Mouse (Mus musculus) myocyte (in vitro differentiated cells): ENCODE results near the gene Akr1b8. TPM values are rescaled to one million over a fixed set of nuclear protein-coding genes. Genes with fewer than 3 reads are reported as not detected.

Source experiments
- H3K27me3 ChIP-seq: one replicate; pipeline ENCODE4 v1.6.1; 2011; ENCODE audit not compliant: control insufficient read depth, insufficient read depth, insufficient read length
- H3K36me3 ChIP-seq: one replicate; pipeline ENCODE4 v1.6.1; 2011; ENCODE audit not compliant: control insufficient read depth, insufficient read depth
- H3K4me2 ChIP-seq: one replicate; pipeline ENCODE4 v1.6.1; 2011; ENCODE audit warnings: low read depth, control low read depth
- H3K4me3 ChIP-seq: one replicate; pipeline ENCODE4 v1.5.1; 2011; ENCODE audit warnings: mild to moderate bottlenecking, control low read depth, moderate library complexity
- H3K79me2 ChIP-seq: one replicate; pipeline ENCODE4 v1.6.1; 2011; ENCODE audit not compliant: control insufficient read depth, insufficient read depth
- H3ac ChIP-seq: one replicate; pipeline ENCODE4 v1.6.1; 2011; ENCODE audit not compliant: control insufficient read depth, insufficient read length
- CEBPB ChIP-seq: IDR thresholded peaks from 2 replicates; pipeline ENCODE4 v1.6.1; 2011; ENCODE audit warnings: mild to moderate bottlenecking, moderate library complexity; ENCODE audit not compliant: poor library complexity, insufficient read depth, severe bottlenecking
- E2F4 ChIP-seq: IDR thresholded peaks from one replicate; pipeline ENCODE4 v1.6.1; 2011; ENCODE audit warnings: mild to moderate bottlenecking, control low read depth, moderate library complexity; ENCODE audit not compliant: insufficient read depth
- MAX ChIP-seq: IDR thresholded peaks from one replicate; pipeline ENCODE4 v1.6.1; 2011; ENCODE audit warnings: low read depth, mild to moderate bottlenecking, control low read depth
- MYOD1 ChIP-seq, 3 experiments: IDR thresholded peaks; one replicate each; pipeline ENCODE4 v1.6.1; 2011; ENCODE audit warnings: control low read depth in 2 of 3, low read depth in 2 of 3, mild to moderate bottlenecking in 2 of 3, moderate library complexity in 1 of 3; ENCODE audit not compliant: insufficient read length in 2 of 3, control insufficient read depth in 1 of 3
- MYOG ChIP-seq, 3 experiments: IDR thresholded peaks; one replicate each; pipeline ENCODE4 v1.6.1; 2011; ENCODE audit warnings: control low read depth in 2 of 3, low read depth in 2 of 3, mild to moderate bottlenecking in 2 of 3; ENCODE audit not compliant: insufficient read length in 2 of 3, control insufficient read depth in 1 of 3, insufficient read depth in 1 of 3
- POLR2A ChIP-seq: IDR thresholded peaks from one replicate; pipeline ENCODE4 v1.6.1; 2011; ENCODE audit warnings: low read depth, mild to moderate bottlenecking, control low read depth, moderate library complexity; ENCODE audit not compliant: insufficient read length
- POLR2AphosphoS2 ChIP-seq: IDR thresholded peaks from one replicate; pipeline ENCODE4 v1.6.1; 2011; ENCODE audit warnings: low read depth, control low read depth; ENCODE audit not compliant: insufficient read length
- REST ChIP-seq: IDR thresholded peaks from one replicate; pipeline ENCODE4 v1.6.1; 2011; ENCODE audit warnings: mild to moderate bottlenecking, control low read depth, moderate library complexity; ENCODE audit not compliant: insufficient read depth, insufficient read length
- SRF ChIP-seq: IDR thresholded peaks from one replicate; pipeline ENCODE4 v1.6.1; 2011; ENCODE audit warnings: low read depth; ENCODE audit not compliant: control insufficient read depth, insufficient read length
- TCF12 ChIP-seq: IDR thresholded peaks from one replicate; pipeline ENCODE4 v1.6.1; 2011; ENCODE audit warnings: mild to moderate bottlenecking, control low read depth; ENCODE audit not compliant: poor library complexity, insufficient read depth, severe bottlenecking
- TCF3 ChIP-seq: IDR thresholded peaks from one replicate; pipeline ENCODE4 v1.6.1; 2011; ENCODE audit warnings: low read depth, control low read depth; ENCODE audit not compliant: insufficient read length
- USF1 ChIP-seq: IDR thresholded peaks from one replicate; pipeline ENCODE4 v1.6.1; 2011; ENCODE audit warnings: low read depth, mild to moderate bottlenecking, control low read depth, moderate library complexity
- polyA plus RNA-seq: library from polyadenylated mRNA; unstranded; fragments of >200 nt; fragmentation: generic; extraction: Trizol; gene quantifications from one replicate; pipeline ENCODE4 v1.2.1, GENCODE M21; 2012; ENCODE audit warnings: missing spikeins

The Akr1b8 gene
- polyA plus RNA-seq, 1 experiment = 167 TPM

GRCm38 (mm10) chr6:34313386-34313785 lies 40.5 kb upstream of the Akr1b8 start:
- TF ChIP-seq TCF12 = no peak
- TF ChIP-seq POLR2AphosphoS2 = no peak
- TF ChIP-seq MYOG (IDR thresholded peaks at IDR 0.05; ENCODE audit: control insufficient read depth in 1 of 3, insufficient read depth in 1 of 3, insufficient read length in 2 of 3, low read depth in 2 of 3) = no peak
- peak in 2 of 3 experiments; percentile 1 to 47 for TF ChIP-seq MYOD1 (IDR thresholded peaks at IDR 0.05; ENCODE audit: control insufficient read depth in 1 of 3, insufficient read length in 2 of 3, low read depth in 2 of 3)
- Histone ChIP-seq H3K79me2 (peaks cover 40% of the 10 kb centered on the region), H3K36me3 (peaks cover 19% of the 10 kb centered on the region), H3K4me2 (peak overlapping the region; percentile 96), H3K4me3 (peak overlapping the region; percentile 63), H3ac (no peak overlapping the region), H3K27me3 (no peaks in the 10 kb centered on the region)

GRCm38 (mm10) chr6:34313921-34314320 lies 40.0 kb upstream of the Akr1b8 start:
- H3K4me3 ChIP-seq = peak overlapping the region; percentile 63
- H3K36me3 ChIP-seq = peaks cover 18% of the 10 kb centered on the region
- H3K79me2 ChIP-seq = peaks cover 40% of the 10 kb centered on the region
- H3K27me3 ChIP-seq = no peaks in the 10 kb centered on the region
- TF ChIP-seq MYOG (IDR thresholded peaks at IDR 0.05; ENCODE audit: control insufficient read depth in 1 of 3, insufficient read depth in 1 of 3, insufficient read length in 2 of 3, low read depth in 2 of 3) (peak in 1 of 3 experiments; percentile 77), POLR2AphosphoS2 (no peak), TCF12 (peak; percentile 63), TCF3 (peak; percentile 73), MYOD1 (IDR thresholded peaks at IDR 0.05; ENCODE audit: control insufficient read depth in 1 of 3, insufficient read length in 2 of 3, low read depth in 2 of 3) (peak; percentile 94 to 100 (median 99))
- no peak overlapping the region for H3ac ChIP-seq
- H3K4me2 ChIP-seq = peak overlapping the region; percentile 96

DNA sequence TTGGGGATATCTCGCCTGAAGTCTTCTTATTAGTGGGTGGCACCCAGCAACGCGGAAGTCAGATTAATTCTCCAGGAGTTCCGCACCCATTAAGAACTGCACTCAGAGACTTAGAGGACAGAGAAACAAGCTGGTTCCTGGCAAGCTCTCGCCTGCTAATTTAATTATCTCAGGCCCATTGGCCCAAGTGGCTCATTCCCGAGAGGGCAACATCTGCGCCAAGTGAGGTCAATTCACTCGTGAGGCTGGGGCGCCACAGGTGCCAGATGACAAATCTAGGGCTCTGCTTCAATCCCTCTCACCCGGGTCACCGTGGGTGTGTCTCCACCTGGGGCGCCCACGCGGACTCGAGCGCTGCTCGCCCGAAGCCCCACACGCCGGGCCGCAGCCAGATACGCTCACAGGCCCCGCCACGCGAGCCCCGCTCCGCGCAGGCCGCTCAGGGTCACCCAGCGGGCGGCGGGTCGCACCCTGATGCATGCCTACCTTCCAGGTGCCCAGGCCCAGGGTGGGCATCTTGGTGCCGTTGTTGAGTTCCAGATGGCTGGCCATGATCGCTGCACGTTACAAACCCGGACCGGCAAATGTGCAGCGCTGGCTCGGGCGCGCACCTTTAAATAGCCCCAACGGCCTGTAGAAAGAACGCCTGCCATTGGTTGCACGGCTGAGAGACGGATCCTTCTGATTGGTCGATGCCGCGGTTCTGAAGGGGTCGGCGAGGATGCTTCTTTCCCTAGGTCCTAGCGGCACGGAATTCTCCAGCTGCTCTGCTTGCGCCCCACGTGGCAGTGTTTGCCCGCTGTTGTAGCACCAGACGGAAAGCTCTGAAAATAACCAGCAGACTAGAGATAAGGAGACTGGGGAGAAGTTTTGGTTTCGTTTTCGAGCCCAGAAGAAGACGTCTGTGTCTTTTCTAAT lies 36.8 kb upstream of the Akr1b8 start, which contains the start of gene Akr1b3:
Gene Akr1b3 (minus strand): TSS at position 625 of the 918 bp plus-strand sequence.
- peaks cover 40% of the 10 kb centered on the region for H3K79me2 ChIP-seq
- H3K4me3 ChIP-seq = peak within 1 kb of the TSS; percentile 63
- H3ac ChIP-seq = peak within 1 kb of the TSS; percentile 4
- H3K36me3 ChIP-seq = no peaks in the 10 kb centered on the region
- H3K27me3 ChIP-seq = no peaks in the 10 kb centered on the region
- peak within 1 kb of the TSS; percentile 96 for H3K4me2 ChIP-seq
- TF ChIP-seq USF1 (peak; percentile 82), TCF12 (no peak), SRF (peak; percentile 18), MYOG (IDR thresholded peaks at IDR 0.05; ENCODE audit: control insufficient read depth in 1 of 3, insufficient read depth in 1 of 3, insufficient read length in 2 of 3, low read depth in 2 of 3) (peak; percentile 64 to 89 (median 81)), REST (no peak), E2F4 (peak; percentile 60), MAX (peak; percentile 95), CEBPB (no peak), MYOD1 (IDR thresholded peaks at IDR 0.05; ENCODE audit: control insufficient read depth in 1 of 3, insufficient read length in 2 of 3, low read depth in 2 of 3) (peak; percentile 27 to 81 (median 73)), TCF3 (no peak), POLR2AphosphoS2 (peak; percentile 76), POLR2A (peak; percentile 79)

DNA sequence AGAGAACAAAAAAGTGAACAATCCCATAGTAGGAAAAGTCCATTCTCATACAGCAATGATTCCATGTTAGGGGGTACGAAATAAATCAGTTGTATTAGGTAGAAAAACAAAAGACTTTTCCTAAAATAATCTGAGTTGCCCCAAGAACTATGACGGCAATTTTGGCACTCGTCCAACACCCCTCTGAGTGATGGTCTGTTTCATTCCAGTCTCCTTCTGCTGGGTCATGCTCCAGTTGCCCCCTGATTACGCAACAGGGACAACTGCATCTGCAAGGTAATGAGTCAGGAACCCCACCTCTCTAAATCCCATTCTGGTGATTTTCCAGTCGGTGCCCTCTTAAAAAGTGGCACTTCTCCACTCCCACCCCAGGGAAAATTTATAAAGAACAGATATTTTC lies 35.7 kb upstream of the Akr1b8 start:
- Histone ChIP-seq H3K4me2 (peak overlapping the region; percentile 90), H3K79me2 (peaks cover 30% of the 10 kb centered on the region), H3K36me3 (no peaks in the 10 kb centered on the region), H3K4me3 (peak overlapping the region; percentile 63), H3ac (no peak overlapping the region), H3K27me3 (no peaks in the 10 kb centered on the region)
- TF ChIP-seq CEBPB (peak; percentile 97), MAX (no peak), E2F4 (no peak), USF1 (no peak), SRF (no peak), MYOG (IDR thresholded peaks at IDR 0.05; ENCODE audit: control insufficient read depth in 1 of 3, insufficient read depth in 1 of 3, insufficient read length in 2 of 3, low read depth in 2 of 3) (peak in 1 of 3 experiments; percentile 73), MYOD1 (IDR thresholded peaks at IDR 0.05; ENCODE audit: control insufficient read depth in 1 of 3, insufficient read length in 2 of 3, low read depth in 2 of 3) (peak in 2 of 3 experiments; percentile 53 to 78)

GRCm38 (mm10) chr6:34318636-34319035 lies 35.3 kb upstream of the Akr1b8 start:
- peaks cover 25% of the 10 kb centered on the region for H3K79me2 ChIP-seq
- peak overlapping the region; percentile 63 for H3K4me3 ChIP-seq
- no peaks in the 10 kb centered on the region for H3K36me3 ChIP-seq
- TF ChIP-seq USF1 = no peak
- no peak for TF ChIP-seq MYOD1 (IDR thresholded peaks at IDR 0.05; ENCODE audit: control insufficient read depth in 1 of 3, insufficient read length in 2 of 3, low read depth in 2 of 3)
- no peak for TF ChIP-seq MAX
- no peak for TF ChIP-seq TCF3
- no peak for TF ChIP-seq SRF
- no peak for TF ChIP-seq REST
- TF ChIP-seq CEBPB = no peak
- no peak for TF ChIP-seq MYOG (IDR thresholded peaks at IDR 0.05; ENCODE audit: control insufficient read depth in 1 of 3, insufficient read depth in 1 of 3, insufficient read length in 2 of 3, low read depth in 2 of 3)
- no peak for TF ChIP-seq POLR2A
- TF ChIP-seq TCF12 = no peak
- no peaks in the 10 kb centered on the region for H3K27me3 ChIP-seq
- no peak overlapping the region for H3ac ChIP-seq
- peak overlapping the region; percentile 90 for H3K4me2 ChIP-seq
